Mouse (Mus musculus): ENCODE data around the gene B4gat1.

- TF ChIP-seq POLR2A (IDR thresholded peaks at IDR 0.05; ENCODE audit: borderline replicate concordance, control insufficient read depth, low read depth, low read length) = no peak
- TF ChIP-seq CTCF (IDR thresholded peaks at IDR 0.05; ENCODE audit: control insufficient read depth, insufficient read depth, low read length) = no peak
Observed at GRCm38 (mm10) chr19:5052166-5052822, 13.7 kb downstream of the B4gat1 start.
